Mouse (Mus musculus): Measurements from ENCODE around the gene Scube3. TPM values are rescaled to one million over a fixed set of nuclear protein-coding genes. Genes with fewer than 3 reads are reported as not detected.

Gene Scube3
- total and polyA plus RNA-seq, 2 experiments from 2014 or later: 3.1 to 16.3 TPM

- H3K4me3 ChIP-seq (ENCODE audit: low read depth, low read length): no peak overlapping the region
- H3K4me1 ChIP-seq (ENCODE audit: insufficient read depth): no peaks in the 10 kb centered on the region
- 76% methylated on average over 8 of the region's 8 CpGs for WGBS
- peaks cover 18% of the 10 kb centered on the region for H3K36me3 ChIP-seq (ENCODE audit: insufficient read depth)
- no peaks in the 10 kb centered on the region for H3K27me3 ChIP-seq (ENCODE audit: insufficient read depth, low read length)
- ATAC-seq: no peak
- H3K27ac ChIP-seq (ENCODE audit: low read depth, low read length): no peak overlapping the region
- no peak for DNase-seq
- TF ChIP-seq CTCF (IDR thresholded peaks at IDR 0.05; ENCODE audit: low read depth): no peak
- no peak overlapping the region for H3K9ac ChIP-seq
- no peaks in the 10 kb centered on the region for H3K9me3 ChIP-seq (ENCODE audit: low read length)
- no peak overlapping the region for H3K4me2 ChIP-seq (ENCODE audit: low read depth)
Measured at GRCm38 (mm10) chr17:28207092-28207491, 65.2 kb downstream of the Scube3 start.

- H3K9me3 ChIP-seq (ENCODE audit: low read length): no peaks in the 10 kb centered on the region
- no peaks in the 10 kb centered on the region for H3K27me3 ChIP-seq (ENCODE audit: insufficient read depth, low read length)
- ATAC-seq: peak; percentile 60
- no peak within 1 kb of the TSS for H3K27ac ChIP-seq (ENCODE audit: low read depth, low read length)
- TF ChIP-seq CTCF (IDR thresholded peaks at IDR 0.05; ENCODE audit: low read depth): peak; percentile 47
- no peak within 1 kb of the TSS for H3K4me3 ChIP-seq (ENCODE audit: low read depth, low read length)
- no peak for DNase-seq
- 0 out of 2 replicates have a peak within 1 kb of the TSS, but pooled peaks have one; percentile 0 for H3K9ac ChIP-seq
- peaks cover 11% of the 10 kb centered on the region for H3K36me3 ChIP-seq (ENCODE audit: insufficient read depth)
- peak within 1 kb of the TSS; percentile 19; the same call in 1 of the 2 replicates for H3K4me2 ChIP-seq (ENCODE audit: low read depth)
- no peaks in the 10 kb centered on the region for H3K4me1 ChIP-seq (ENCODE audit: insufficient read depth)
- 30% methylated on average over 25 of the region's 26 CpGs for WGBS
Measured at GRCm38 (mm10) chr17:28207591-28208313, 65.8 kb downstream of the Scube3 start, which contains the start of gene Def6. TSS of gene Def6 (plus strand) at chr17:28207778.

- ATAC-seq: no peak
Measured at GRCm38 (mm10) chr17:28208314-28208612, 66.3 kb downstream of the Scube3 start.

GRCm38 (mm10) chr17:28209457-28210110 is 67.6 kb downstream of the Scube3 start:
- Histone ChIP-seq H3K36me3 (ENCODE audit: insufficient read depth) (peaks cover 5% of the 10 kb centered on the region; the same call in 1 of the 2 replicates), H3K4me2 (ENCODE audit: low read depth) (no peak overlapping the region), H3K9me3 (ENCODE audit: low read length) (no peaks in the 10 kb centered on the region), H3K27me3 (ENCODE audit: insufficient read depth, low read length) (no peaks in the 10 kb centered on the region), H3K4me1 (ENCODE audit: insufficient read depth) (no peaks in the 10 kb centered on the region), H3K27ac (ENCODE audit: low read depth, low read length) (no peak overlapping the region), H3K9ac (no peak overlapping the region), H3K4me3 (ENCODE audit: low read depth, low read length) (no peak overlapping the region)
- no peak for TF ChIP-seq CTCF (IDR thresholded peaks at IDR 0.05; ENCODE audit: low read depth)
- ATAC-seq: no peak
- WGBS: 73% methylated on average over 4 of the region's 4 CpGs
- DNase-seq: no peak

More at GRCm38 (mm10) chr17:28208314-28208612, 66.3 kb downstream of the Scube3 start:
- whole genome bisulfite sequencing: 90% methylated on average over 8 of the region's 8 CpGs
- H3K27me3 ChIP-seq (ENCODE audit: insufficient read depth, low read length): no peaks in the 10 kb centered on the region
- H3K27ac ChIP-seq (ENCODE audit: low read depth, low read length): no peak overlapping the region
- H3K4me1 ChIP-seq (ENCODE audit: insufficient read depth): no peaks in the 10 kb centered on the region
- no peak for TF ChIP-seq CTCF (IDR thresholded peaks at IDR 0.05; ENCODE audit: low read depth)
- peaks cover 6% of the 10 kb centered on the region for H3K36me3 ChIP-seq (ENCODE audit: insufficient read depth)
- no peak overlapping the region for H3K4me3 ChIP-seq (ENCODE audit: low read depth, low read length)
- H3K9me3 ChIP-seq (ENCODE audit: low read length): no peaks in the 10 kb centered on the region
- H3K4me2 ChIP-seq (ENCODE audit: low read depth): no peak overlapping the region; the same call in 1 of the 2 replicates
- DNase-seq: no peak
- H3K9ac ChIP-seq: no peak overlapping the region

- Histone ChIP-seq H3K27me3 (ENCODE audit: insufficient read depth, low read length) (no peaks in the 10 kb centered on the region), H3K4me1 (ENCODE audit: insufficient read depth) (no peaks in the 10 kb centered on the region), H3K4me2 (ENCODE audit: low read depth) (no peak overlapping the region), H3K4me3 (ENCODE audit: low read depth, low read length) (no peak overlapping the region), H3K9me3 (ENCODE audit: low read length) (no peaks in the 10 kb centered on the region), H3K36me3 (ENCODE audit: insufficient read depth) (no peaks in the 10 kb centered on the region), H3K27ac (ENCODE audit: low read depth, low read length) (no peak overlapping the region), H3K9ac (no peak overlapping the region)
- no peak for DNase-seq
- TF ChIP-seq CTCF (IDR thresholded peaks at IDR 0.05; ENCODE audit: low read depth): no peak
- no peak for ATAC-seq
- WGBS: 80% methylated on average over 6 of the region's 6 CpGs
Measured at GRCm38 (mm10) chr17:28211921-28212341, 70.0 kb downstream of the Scube3 start.

- TF ChIP-seq CTCF (IDR thresholded peaks at IDR 0.05; ENCODE audit: low read depth): no peak
- 76% methylated on average over 9 of the region's 9 CpGs for WGBS
- Histone ChIP-seq H3K4me2 (ENCODE audit: low read depth) (no peak overlapping the region), H3K27ac (ENCODE audit: low read depth, low read length) (no peak overlapping the region), H3K36me3 (ENCODE audit: insufficient read depth) (no peaks in the 10 kb centered on the region), H3K4me1 (ENCODE audit: insufficient read depth) (no peaks in the 10 kb centered on the region), H3K27me3 (ENCODE audit: insufficient read depth, low read length) (no peaks in the 10 kb centered on the region), H3K4me3 (ENCODE audit: low read depth, low read length) (no peak overlapping the region), H3K9me3 (ENCODE audit: low read length) (no peaks in the 10 kb centered on the region), H3K9ac (no peak overlapping the region)
- DNase-seq (no peak), ATAC-seq (no peak)
Measured at GRCm38 (mm10) chr17:28212391-28212790, 70.5 kb downstream of the Scube3 start.

GRCm38 (mm10) chr17:28213236-28213635 is 71.3 kb downstream of the Scube3 start:
- ATAC-seq (no peak), DNase-seq (no peak)
- H3K4me1 ChIP-seq (ENCODE audit: insufficient read depth): no peaks in the 10 kb centered on the region
- no peaks in the 10 kb centered on the region for H3K27me3 ChIP-seq (ENCODE audit: insufficient read depth, low read length)
- H3K4me3 ChIP-seq (ENCODE audit: low read depth, low read length): no peak overlapping the region
- H3K9me3 ChIP-seq (ENCODE audit: low read length): no peaks in the 10 kb centered on the region
- 30% methylated on average over 4 of the region's 4 CpGs for WGBS
- H3K36me3 ChIP-seq (ENCODE audit: insufficient read depth): no peaks in the 10 kb centered on the region
- TF ChIP-seq CTCF (IDR thresholded peaks at IDR 0.05; ENCODE audit: low read depth): peak; percentile 50
- no peak overlapping the region for H3K4me2 ChIP-seq (ENCODE audit: low read depth)
- H3K9ac ChIP-seq: no peak overlapping the region
- H3K27ac ChIP-seq (ENCODE audit: low read depth, low read length): no peak overlapping the region
